Mouse (Mus musculus) ES-E14 (cell line): ENCODE data around the gene Rprd1b. TPM values are rescaled to one million over a fixed set of nuclear protein-coding genes. Genes with fewer than 3 reads are reported as not detected.

Experiments
- DNase-seq: peaks from one replicate; pipeline ENCODE4 v3.0.0-alpha.2; 2013; ENCODE audit warnings: low read depth, low spot score
- H3K27ac ChIP-seq: 2 replicates; pipeline ENCODE4 v1.5.1; 2012; ENCODE audit warnings: low read depth, mild to moderate bottlenecking, low read length, moderate library complexity, mixed read lengths; ENCODE audit not compliant: poor library complexity, insufficient read depth, severe bottlenecking
- H3K36me3 ChIP-seq: 2 replicates; pipeline ENCODE4 v1.6.1; 2012; ENCODE audit warnings: mild to moderate bottlenecking, low read length, moderate library complexity, mixed read lengths; ENCODE audit not compliant: control insufficient read depth, poor library complexity, insufficient read depth, severe bottlenecking
- H3K4me1 ChIP-seq, 2 experiments: fragments of 150-350 bp in 1 of 2; sonication (generic) in 1 of 2; 2 replicates each; pipeline ENCODE4 v1.6.1; 2012; ENCODE audit warnings: low read length in 2 of 2, mild to moderate bottlenecking in 1 of 2, mixed read lengths in 1 of 2; ENCODE audit not compliant: control insufficient read depth in 2 of 2, insufficient read depth in 2 of 2, poor library complexity in 1 of 2
- H3K4me3 ChIP-seq, 2 experiments: fragments of 150-350 bp in 1 of 2; sonication (generic) in 1 of 2; 2 replicates each; pipeline ENCODE4 v1.5.1; 2012; ENCODE audit warnings: low read length in 2 of 2, low read depth in 1 of 2, mild to moderate bottlenecking in 1 of 2, mixed read lengths in 1 of 2; ENCODE audit not compliant: insufficient read depth in 1 of 2, poor library complexity in 1 of 2, severe bottlenecking in 1 of 2
- H3K9ac ChIP-seq: 2 replicates; pipeline ENCODE4 v1.6.1; 2012; ENCODE audit warnings: low read depth, mild to moderate bottlenecking, low read length, mixed read lengths; ENCODE audit not compliant: poor library complexity, insufficient read depth, severe bottlenecking
- H3K9me3 ChIP-seq: fragments of 150-350 bp; sonication (generic); 2 replicates; pipeline ENCODE4 v1.6.1; 2012; ENCODE audit warnings: low read depth, mild to moderate bottlenecking, low read length; ENCODE audit not compliant: control insufficient read depth, insufficient read depth
- CHD2 ChIP-seq: IDR thresholded peaks from 2 replicates; pipeline ENCODE4 v1.6.1; 2014; ENCODE audit warnings: mild to moderate bottlenecking, low read depth, low read length, inconsistent platforms
- HCFC1 ChIP-seq: IDR thresholded peaks from 2 replicates; pipeline ENCODE4 v1.6.1; 2012; ENCODE audit warnings: low read length, inconsistent platforms, borderline replicate concordance; ENCODE audit not compliant: insufficient read depth
- MAFK ChIP-seq: IDR thresholded peaks from 2 replicates; pipeline ENCODE4 v1.6.1; 2014; ENCODE audit warnings: mild to moderate bottlenecking, low read depth, low read length, inconsistent platforms; ENCODE audit not compliant: insufficient read depth
- ZC3H11A ChIP-seq: IDR thresholded peaks from 2 replicates; pipeline ENCODE4 v1.6.1; 2012; ENCODE audit warnings: low read depth, mild to moderate bottlenecking, inconsistent platforms, low read length, borderline replicate concordance
- ZNF384 ChIP-seq: IDR thresholded peaks from 2 replicates; pipeline ENCODE4 v1.6.1; 2012; ENCODE audit warnings: low read depth, low read length, inconsistent platforms
- in situ Hi-C, 2 experiments: fragments of 600-800 bp; cut with MboI; formaldehyde crosslinking; loops; one replicate each; pipeline ENCODE4 v1.15.1; 2025; ENCODE audit warnings: low sequenced_read_pairs in 2 of 2, inconsistent platforms in 1 of 2; ENCODE audit not compliant: unreplicated experiment in 2 of 2
- total RNA-seq: library from RNA; depleted of rRNA; stranded (reverse); fragments of 300-350 nt; gene quantifications from 2 replicates; pipeline ENCODE4 v1.2.3, GENCODE M21; 2012

Rprd1b gene
- total RNA-seq, 1 experiment = 13.1 TPM

- peak; percentile 67 for DNase-seq
- no peaks in the 10 kb centered on the region for H3K36me3 ChIP-seq
- peaks cover 0 to 6% of the 10 kb centered on the region in 2 experiments; a peak in 2 of 4 replicates for H3K4me1 ChIP-seq
- H3K4me3 ChIP-seq = peak overlapping the region; percentile 29 to 37
- peak overlapping the region; percentile 94 for H3K27ac ChIP-seq
- H3K9me3 ChIP-seq = no peaks in the 10 kb centered on the region
- H3K9ac ChIP-seq = peak overlapping the region; percentile 47; the same call in 1 of the 2 replicates
- TF ChIP-seq HCFC1 (no peak), ZNF384 (peak; percentile 96), CHD2 (no peak)
- in situ Hi-C loops = no loop called here
Measured at GRCm38 (mm10) chr2:158153728-158154343, 125.5 kb downstream of the Rprd1b start.

GRCm38 (mm10) chr2:158154641-158155040, 126.3 kb downstream of the Rprd1b start:
- peak; percentile 74 for DNase-seq
- in situ Hi-C loops = no loop called here
- Histone ChIP-seq H3K9ac (no peak overlapping the region; the same call in 1 of the 2 replicates), H3K4me1 (peaks cover 0 to 6% of the 10 kb centered on the region in 2 experiments; a peak in 2 of 4 replicates), H3K4me3 (no peak overlapping the region), H3K27ac (peak overlapping the region; percentile 94), H3K9me3 (no peaks in the 10 kb centered on the region), H3K36me3 (no peaks in the 10 kb centered on the region)
- TF ChIP-seq CHD2 (no peak), ZNF384 (no peak), HCFC1 (no peak), MAFK (no peak; the same call in 1 of the 2 replicates), ZC3H11A (no peak)

GRCm38 (mm10) chr2:158155101-158155500, 126.8 kb downstream of the Rprd1b start:
- no peak for TF ChIP-seq MAFK
- TF ChIP-seq CHD2 = peak; percentile 89
- TF ChIP-seq ZC3H11A = no peak
- no peak for TF ChIP-seq HCFC1
- DNase-seq = peak; percentile 54
- no peaks in the 10 kb centered on the region for H3K9me3 ChIP-seq
- peak overlapping the region; percentile 94; the same call in 1 of the 2 replicates for H3K27ac ChIP-seq
- in situ Hi-C loops = no loop called here
- H3K36me3 ChIP-seq = no peaks in the 10 kb centered on the region
- H3K4me1 ChIP-seq = peaks cover 2 to 6% of the 10 kb centered on the region in 2 experiments; a peak in 2 of 4 replicates
- no peak overlapping the region for H3K4me3 ChIP-seq
- H3K9ac ChIP-seq = no peak overlapping the region

GRCm38 (mm10) chr2:158155615-158156014, 127.3 kb downstream of the Rprd1b start:
- TF ChIP-seq CHD2 = no peak
- TF ChIP-seq ZC3H11A = no peak
- TF ChIP-seq HCFC1 = no peak
- TF ChIP-seq ZNF384 = no peak
- no peak for TF ChIP-seq MAFK
- H3K9ac ChIP-seq = no peak overlapping the region
- H3K27ac ChIP-seq = no peak overlapping the region
- peaks cover 2 to 6% of the 10 kb centered on the region in 2 experiments; a peak in 2 of 4 replicates for H3K4me1 ChIP-seq
- no peak overlapping the region for H3K4me3 ChIP-seq
- in situ Hi-C loops = no loop called here
- DNase-seq = no peak
- H3K9me3 ChIP-seq = no peaks in the 10 kb centered on the region
- H3K36me3 ChIP-seq = no peaks in the 10 kb centered on the region

GRCm38 (mm10) chr2:158156487-158156886, 128.2 kb downstream of the Rprd1b start:
- no peak for DNase-seq
- H3K36me3 ChIP-seq = no peaks in the 10 kb centered on the region
- H3K9me3 ChIP-seq = no peaks in the 10 kb centered on the region
- H3K9ac ChIP-seq = no peak overlapping the region
- no peak overlapping the region for H3K4me3 ChIP-seq
- H3K27ac ChIP-seq = no peak overlapping the region
- peaks cover 2 to 6% of the 10 kb centered on the region in 2 experiments; a peak in 2 of 4 replicates for H3K4me1 ChIP-seq
- no peak for TF ChIP-seq ZC3H11A
- TF ChIP-seq MAFK = no peak
- TF ChIP-seq HCFC1 = no peak
- TF ChIP-seq CHD2 = no peak
- in situ Hi-C loops = no loop called here
